Mouse (Mus musculus) heart, adult 2 months (tissue): ENCODE data around the gene Pkmyt1. TPM values are rescaled to one million over a fixed set of nuclear protein-coding genes. Genes with fewer than 3 reads are reported as not detected.

Experiments used
- DNase-seq, 2 experiments: peaks; one replicate each; pipeline ENCODE4 v3.0.0; 2021
- H3K27ac ChIP-seq: fragments of 200-600 bp; 2 replicates; pipeline ENCODE4 v1.8.1; 2022
- H3K27me3 ChIP-seq: fragments of 200-500 bp; 2 replicates; pipeline ENCODE4 v1.6.1; 2012; ENCODE audit warnings: mild to moderate bottlenecking, low read length, inconsistent platforms, mixed read lengths; ENCODE audit not compliant: control insufficient read depth, insufficient read depth
- H3K36me3 ChIP-seq: fragments of 200-500 bp; 2 replicates; pipeline ENCODE4 v1.6.1; 2012; ENCODE audit warnings: low read length, inconsistent platforms; ENCODE audit not compliant: control insufficient read depth, insufficient read depth
- H3K4me1 ChIP-seq: fragments of 200-500 bp; 2 replicates; pipeline ENCODE4 v1.6.1; 2011; ENCODE audit warnings: low read length; ENCODE audit not compliant: control insufficient read depth, insufficient read depth
- H3K4me3 ChIP-seq: fragments of 200-600 bp; 2 replicates; pipeline ENCODE4 v1.8.1; 2022
- H3K79me2 ChIP-seq: fragments of 200-500 bp; replicated peaks from 2 replicates; pipeline ENCODE4 v1.6.1; 2012; ENCODE audit warnings: mild to moderate bottlenecking, inconsistent platforms, low read length, moderate library complexity, mixed read lengths; ENCODE audit not compliant: control insufficient read depth, insufficient read depth
- H3K9ac ChIP-seq: fragments of 200-500 bp; 2 replicates; pipeline ENCODE4 v1.6.1; 2012; ENCODE audit warnings: low read depth, mild to moderate bottlenecking, control low read depth, inconsistent platforms, low read length, mixed read lengths
- CTCF ChIP-seq: fragments of 200-600 bp; IDR thresholded peaks from 2 replicates; pipeline ENCODE4 v1.8.1; 2022; ENCODE audit warnings: antibody characterized with exemption, mild to moderate bottlenecking, moderate library complexity
- EP300 ChIP-seq: fragments of 200-500 bp; IDR thresholded peaks from 2 replicates; pipeline ENCODE4 v1.6.1; 2011; ENCODE audit warnings: low read depth, low read length, control low read depth; ENCODE audit not compliant: insufficient read depth
- POLR2A ChIP-seq: fragments of 200-500 bp; IDR thresholded peaks from 2 replicates; pipeline ENCODE4 v1.6.1; 2011; ENCODE audit warnings: mild to moderate bottlenecking, low read depth, low read length, control low read depth; ENCODE audit not compliant: insufficient read depth
- WGBS: fragments of 180-500 bp; shearing (Covaris S2); methylation state at CpG from one replicate; pipeline ENCODE4 v1.1.7; 2018; 5-methylcytosine and 5-hydroxymethylcytosine counted together
- intact Hi-C: fragments of 180-260 bp; cut with DNase I; formaldehyde crosslinking; loops from one replicate; pipeline ENCODE4 v1.15.1; 2025
- polyA plus RNA-seq: library from polyadenylated mRNA; depleted of rRNA; stranded (reverse); fragments of >200 nt; gene quantifications from 2 replicates; pipeline ENCODE4 v1.2.3, GENCODE M21; 2012
- total RNA-seq, 2 experiments: library from RNA; stranded (reverse); gene quantifications; 2 replicates each; pipeline ENCODE4 v1.2.3; 2021

Pkmyt1 gene
- total and polyA plus RNA-seq, 3 experiments: 1.2 to 5.6 (median 1.6) TPM

DNA sequence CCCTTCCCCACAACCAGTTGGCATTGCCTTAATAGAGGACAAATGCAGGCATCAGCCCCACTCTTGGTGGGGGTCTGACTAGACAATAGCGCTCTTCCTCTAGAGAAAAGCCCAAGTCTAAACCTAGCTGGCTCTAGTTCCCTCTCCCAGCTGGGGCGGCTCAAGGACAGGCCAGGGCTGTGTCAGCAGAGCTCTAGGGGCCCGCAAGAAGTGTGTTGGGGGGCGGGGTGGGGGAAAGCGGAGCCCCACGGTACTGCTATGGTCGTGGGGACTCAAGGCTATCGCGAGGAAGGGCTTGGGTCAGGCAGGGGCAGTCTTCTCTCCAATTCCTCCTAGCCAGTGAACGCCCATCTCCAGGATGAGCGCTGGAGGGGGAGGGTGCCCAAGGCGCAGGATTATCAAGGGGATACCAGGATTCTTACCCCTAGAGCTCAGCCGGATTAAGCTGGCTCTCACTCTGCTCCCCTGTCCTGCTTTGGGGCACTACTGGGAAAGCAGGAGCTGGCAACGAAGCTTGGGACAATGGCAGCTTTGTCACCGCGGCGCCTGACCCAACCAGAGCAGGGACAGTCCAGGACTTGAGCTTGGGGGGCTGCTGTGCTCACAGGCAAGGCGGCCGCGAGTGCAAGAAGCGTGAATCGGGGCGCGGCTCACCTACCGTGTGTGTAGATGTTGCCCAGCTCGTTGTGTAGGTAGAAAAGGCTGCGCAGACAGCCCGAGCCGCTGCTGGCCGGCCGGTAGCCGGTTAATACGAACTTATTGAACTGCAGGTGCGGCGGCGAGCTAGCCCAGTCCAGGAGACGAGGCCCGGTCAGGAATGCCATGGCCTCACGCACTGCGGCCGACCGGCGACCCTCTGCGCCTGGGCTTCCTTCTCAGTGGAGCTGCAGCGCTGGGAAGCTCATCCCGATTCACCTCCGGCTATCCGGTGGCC, 13.3 kb downstream of the Pkmyt1 start:
- peak overlapping the region; percentile 93 for H3K9ac ChIP-seq
- no peaks in the 10 kb centered on the region for H3K79me2 ChIP-seq
- TF ChIP-seq EP300 (no peak), CTCF (no peak), POLR2A (no peak)
- peaks cover 4% of the 10 kb centered on the region for H3K27me3 ChIP-seq
- H3K27ac ChIP-seq: peak overlapping the region; percentile 85
- DNase-seq: peak in 1 of 2 experiments; percentile 44
- H3K36me3 ChIP-seq: no peaks in the 10 kb centered on the region
- H3K4me1 ChIP-seq: peaks cover 5% of the 10 kb centered on the region
- 1% methylated on average over 48 of the region's 48 CpGs for WGBS
- intact Hi-C loops: no loop called here
- H3K4me3 ChIP-seq: peak overlapping the region; percentile 69

DNA sequence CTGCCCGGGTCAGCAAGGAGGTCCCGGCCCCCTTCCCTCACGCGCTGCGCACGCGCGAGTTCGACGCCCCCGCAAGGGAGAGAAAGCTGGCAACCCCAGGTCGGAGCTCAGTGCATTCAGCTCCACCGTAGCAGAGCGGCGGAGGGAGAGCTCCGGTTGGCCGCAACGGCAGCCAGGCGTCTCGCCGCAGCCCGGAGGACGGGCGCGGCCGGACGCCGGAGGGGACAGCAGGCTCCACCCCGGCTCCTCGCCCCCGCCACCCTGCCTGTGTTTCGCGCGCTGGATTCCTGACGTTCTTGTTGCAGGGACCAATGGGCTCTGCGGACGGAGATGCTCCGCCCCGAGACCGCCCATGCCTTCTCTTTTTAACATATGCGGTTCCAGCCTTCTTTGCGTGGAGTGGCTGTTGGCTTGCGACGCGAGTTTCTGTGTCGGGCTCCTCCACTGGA, 14.0 kb downstream of the Pkmyt1 start:
- peak overlapping the region; percentile 69 for H3K4me3 ChIP-seq
- intact Hi-C loops: no loop called here
- H3K27me3 ChIP-seq: peaks cover 7% of the 10 kb centered on the region
- peak overlapping the region; percentile 93 for H3K9ac ChIP-seq
- peaks cover 5% of the 10 kb centered on the region for H3K4me1 ChIP-seq
- DNase-seq: peak; percentile 92 to 95
- H3K79me2 ChIP-seq: no peaks in the 10 kb centered on the region
- TF ChIP-seq EP300 (no peak), CTCF (peak; percentile 13; the same call in 1 of the 2 replicates), POLR2A (peak; percentile 85)
- H3K36me3 ChIP-seq: no peaks in the 10 kb centered on the region
- peak overlapping the region; percentile 85 for H3K27ac ChIP-seq
- WGBS: under 1% methylated on average over 46 of the region's 46 CpGs

DNA sequence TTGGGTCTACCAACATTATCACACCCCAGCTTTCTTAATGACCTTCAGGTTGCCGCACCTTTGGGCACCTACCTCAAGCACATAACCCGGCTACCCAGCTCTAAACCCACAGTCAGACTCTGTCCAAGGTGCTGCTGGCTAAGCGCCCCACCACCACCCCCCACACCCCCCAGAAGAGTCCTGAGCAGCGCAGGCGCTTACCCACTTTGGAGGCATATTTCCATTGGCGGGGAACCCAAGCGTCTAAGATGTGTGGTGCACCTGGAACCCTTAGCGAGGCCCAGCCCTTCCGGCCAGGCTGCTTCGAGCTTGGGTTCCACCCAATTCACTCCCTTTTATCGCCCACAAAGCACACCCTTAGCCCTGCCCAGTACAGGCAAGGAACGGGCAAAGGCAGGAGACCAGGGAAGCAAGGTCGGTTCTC, 14.5 kb downstream of the Pkmyt1 start, which contains the start of gene Paqr4:
Paqr4 (minus strand) TSS at position 270 of the 424 bp plus-strand sequence.
- Histone ChIP-seq H3K27me3 (peaks cover 11% of the 10 kb centered on the region), H3K79me2 (no peaks in the 10 kb centered on the region), H3K4me3 (peak within 1 kb of the TSS; percentile 69), H3K36me3 (no peaks in the 10 kb centered on the region), H3K27ac (peak within 1 kb of the TSS; percentile 85), H3K4me1 (peaks cover 5% of the 10 kb centered on the region), H3K9ac (peak within 1 kb of the TSS; percentile 93)
- no peak for DNase-seq
- WGBS: 4% methylated on average over 13 of the region's 13 CpGs
- TF ChIP-seq POLR2A (no peak), CTCF (no peak), EP300 (no peak)
- intact Hi-C loops: no loop called here

DNA sequence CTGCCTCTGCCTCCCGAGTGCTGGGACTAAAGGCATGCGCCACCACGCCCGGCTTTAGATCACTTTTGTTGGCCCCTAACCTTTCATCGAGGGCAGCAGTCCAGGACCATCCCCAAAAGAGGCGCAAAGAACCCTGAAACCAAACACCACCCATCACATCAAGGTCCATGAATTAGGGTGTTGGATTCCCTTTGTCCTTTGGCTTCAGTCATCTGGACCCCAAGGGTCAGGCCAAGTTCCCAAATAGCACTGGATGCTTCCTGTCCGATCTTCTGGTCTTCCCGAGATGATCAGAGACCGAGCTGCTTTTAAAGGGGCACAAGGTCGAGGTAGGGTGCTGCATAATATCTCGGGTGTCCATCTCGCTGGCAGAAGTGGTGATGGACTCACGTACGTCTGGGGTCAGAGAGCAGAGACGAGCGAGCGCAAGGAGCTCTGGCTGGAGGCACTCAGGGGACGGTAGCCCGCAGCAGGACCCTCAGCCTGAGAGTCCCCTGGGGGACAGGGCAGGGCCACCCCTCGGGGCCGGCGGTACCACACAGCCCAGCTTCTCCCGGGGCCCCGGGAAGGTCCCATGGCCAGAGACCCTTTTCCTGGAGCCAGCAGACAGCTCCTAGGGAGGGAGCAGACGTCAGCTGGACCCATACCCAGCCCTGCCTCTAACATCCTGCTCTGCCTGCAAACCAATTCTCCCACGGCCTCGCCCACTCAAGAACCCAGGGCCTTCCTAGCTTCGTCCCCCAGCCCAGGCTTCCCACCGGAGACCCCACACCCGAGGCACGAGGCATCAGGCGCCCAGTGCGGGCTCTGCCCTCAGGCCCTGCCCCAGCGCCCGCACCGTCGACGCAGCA, 15.4 kb downstream of the Pkmyt1 start:
- Histone ChIP-seq H3K4me3 (no peak overlapping the region; the same call in 1 of the 2 replicates), H3K4me1 (peaks cover 5% of the 10 kb centered on the region), H3K9ac (peak overlapping the region; percentile 61), H3K79me2 (no peaks in the 10 kb centered on the region), H3K36me3 (no peaks in the 10 kb centered on the region), H3K27me3 (peaks cover 13% of the 10 kb centered on the region), H3K27ac (no peak overlapping the region)
- no peak for TF ChIP-seq CTCF
- TF ChIP-seq POLR2A: no peak
- no peak for TF ChIP-seq EP300
- no peak for DNase-seq
- 47% methylated on average over 38 of the region's 38 CpGs for WGBS
- intact Hi-C loops: no loop called here

DNA sequence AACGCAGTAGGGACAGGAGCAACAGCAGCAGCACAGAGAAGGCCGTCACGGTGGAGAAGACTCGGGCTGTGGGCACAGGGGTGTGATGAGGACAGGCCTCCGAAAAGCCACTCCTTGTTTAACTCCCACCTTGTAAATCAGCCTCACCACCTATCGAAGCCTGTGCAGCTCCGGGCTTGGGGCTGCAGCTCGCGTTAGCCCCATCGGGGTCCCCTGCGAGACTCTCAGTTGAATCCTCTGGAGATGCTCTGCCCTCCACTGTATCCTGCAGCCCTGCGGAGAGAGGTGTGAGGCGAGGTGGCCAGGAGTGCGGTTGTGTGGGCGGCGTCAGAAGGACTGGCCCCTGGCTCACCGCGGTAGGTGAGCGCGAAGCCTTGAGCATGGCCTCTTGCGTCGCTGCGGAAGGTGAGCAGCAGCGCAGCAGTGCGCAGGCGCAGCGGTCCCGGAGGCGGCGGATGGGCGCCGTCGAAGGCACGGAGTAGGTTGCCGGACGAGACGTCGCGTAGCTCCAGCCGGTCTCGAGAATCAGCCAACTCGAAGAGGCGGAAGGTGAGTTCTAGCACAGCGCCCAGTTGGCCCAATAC, 16.2 kb downstream of the Pkmyt1 start:
- peak; percentile 52 to 54 for DNase-seq
- no peaks in the 10 kb centered on the region for H3K79me2 ChIP-seq
- no peaks in the 10 kb centered on the region for H3K36me3 ChIP-seq
- peaks cover 5% of the 10 kb centered on the region for H3K4me1 ChIP-seq
- H3K27ac ChIP-seq: no peak overlapping the region
- peak overlapping the region; percentile 61 for H3K9ac ChIP-seq
- peak overlapping the region; percentile 3; the same call in 1 of the 2 replicates for H3K4me3 ChIP-seq
- WGBS: 7% methylated on average over 44 of the region's 44 CpGs
- no peak for TF ChIP-seq POLR2A
- no peak for TF ChIP-seq EP300
- no peak for TF ChIP-seq CTCF
- H3K27me3 ChIP-seq: peaks cover 13% of the 10 kb centered on the region
- intact Hi-C loops: no loop called here
